Mouse (Mus musculus) forebrain, embryonic 12.5 days (tissue): ENCODE measurements at regions not wholly inside any gene's neighbourhood (a gene's known extent, or its start where the extent isn't known, plus 50 kb on each side); places are given as distances from the start of the nearest gene placed in this dataset.

Experiments used
- ATAC-seq: fragments of 200-750 bp; cut with Nextera tagmentation; 2 replicates; pipeline ENCODE4 v1.8.0; 2017; ENCODE audit warnings: moderate TSS enrichment; ENCODE audit not compliant: low FRiP score
- H3K27ac ChIP-seq: fragments of 300-500 bp; sonication (generic); 2 replicates; pipeline ENCODE4 v1.5.1; 2016; ENCODE audit warnings: mild to moderate bottlenecking
- H3K27me3 ChIP-seq: fragments of 300-500 bp; sonication (generic); 2 replicates; pipeline ENCODE4 v1.6.1; 2016; ENCODE audit warnings: mild to moderate bottlenecking
- H3K36me3 ChIP-seq: fragments of 300-500 bp; sonication (generic); replicated peaks from 2 replicates; pipeline ENCODE4 v1.6.1; 2016; ENCODE audit warnings: mild to moderate bottlenecking
- H3K4me1 ChIP-seq: fragments of 300-500 bp; sonication (generic); 2 replicates; pipeline ENCODE4 v1.6.1; 2016
- H3K4me2 ChIP-seq: fragments of 300-500 bp; sonication (generic); 2 replicates; pipeline ENCODE4 v1.6.1; 2016; ENCODE audit warnings: mild to moderate bottlenecking, moderate library complexity
- H3K4me3 ChIP-seq: fragments of 300-500 bp; sonication (generic); replicated peaks from 2 replicates; pipeline ENCODE4 v1.5.1; 2016; ENCODE audit warnings: mild to moderate bottlenecking
- H3K9ac ChIP-seq: fragments of 300-500 bp; sonication (generic); 2 replicates; pipeline ENCODE4 v1.6.1; 2016; ENCODE audit warnings: mild to moderate bottlenecking
- H3K9me3 ChIP-seq: fragments of 300-500 bp; sonication (generic); 2 replicates; pipeline ENCODE4 v1.6.1; 2016
- WGBS: fragments of 180-500 bp; shearing (Covaris S2); methylation state at CpG from one replicate; pipeline ENCODE4 v1.1.7; 2016; 5-methylcytosine and 5-hydroxymethylcytosine counted together

- 66% methylated on average over 2 of the region's 2 CpGs for WGBS
- H3K9ac ChIP-seq, result no peak overlapping the region
- H3K9me3 ChIP-seq, result no peaks in the 10 kb centered on the region
- no peaks in the 10 kb centered on the region for H3K27me3 ChIP-seq
- no peak overlapping the region for H3K4me3 ChIP-seq
- no peaks in the 10 kb centered on the region for H3K36me3 ChIP-seq
- H3K4me1 ChIP-seq, result no peaks in the 10 kb centered on the region
- H3K4me2 ChIP-seq, result no peak overlapping the region
- no peak for ATAC-seq
- no peak overlapping the region for H3K27ac ChIP-seq
Observed at GRCm38 (mm10) chr5:60143391-60143790, 1665.2 kb upstream of the G6pd2 start.

DNA sequence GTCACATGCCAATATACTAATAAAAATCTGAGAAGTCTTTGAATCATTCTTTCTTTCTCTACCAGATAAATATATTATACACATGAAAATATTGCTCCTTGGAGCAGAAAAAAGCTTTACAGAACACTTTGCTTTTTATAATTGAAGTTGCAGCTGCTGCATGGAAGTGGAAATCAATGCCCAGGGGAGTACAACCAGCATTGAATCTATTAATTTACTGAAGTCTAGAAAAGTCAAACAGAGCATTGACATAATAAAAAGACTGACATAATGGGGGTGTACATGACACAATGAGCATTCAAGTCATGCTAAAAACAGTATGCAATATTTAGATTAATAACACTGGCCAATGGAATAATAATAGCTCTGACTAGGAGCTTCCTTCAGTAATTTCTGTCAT is 1663.0 kb upstream of the G6pd2 start:
- ATAC-seq, result peak; percentile 51; the same call in 1 of the 2 replicates
- Histone ChIP-seq H3K9me3 (no peaks in the 10 kb centered on the region), H3K4me3 (no peak overlapping the region)

More for the DNA sequence above, 1663.0 kb upstream of the G6pd2 start:
- H3K9ac ChIP-seq, result no peak overlapping the region
- H3K27me3 ChIP-seq, result no peaks in the 10 kb centered on the region
- H3K36me3 ChIP-seq, result no peaks in the 10 kb centered on the region
- no peak overlapping the region for H3K27ac ChIP-seq
- no peak overlapping the region for H3K4me2 ChIP-seq
- H3K4me1 ChIP-seq, result no peaks in the 10 kb centered on the region
